Mouse (Mus musculus): ENCODE results near the gene Dnaja3.

The Dnaja3 gene

GRCm38 (mm10) chr16:4606431-4607084 is 33.2 kb upstream of the Dnaja3 start:
- no peak for DNase-seq (ENCODE audit: low read depth, low spot score)

- peak; percentile 83 for DNase-seq (ENCODE audit: low read depth, low spot score)
Measured at GRCm38 (mm10) chr16:4607818-4608531, 31.8 kb upstream of the Dnaja3 start.

- DNase-seq (ENCODE audit: low read depth, low spot score), result no peak
Measured at GRCm38 (mm10) chr16:4608532-4609059, 31.2 kb upstream of the Dnaja3 start.

GRCm38 (mm10) chr16:4611193-4611592 is 28.6 kb upstream of the Dnaja3 start:
- no peak for DNase-seq (ENCODE audit: low read depth, low spot score)

- DNase-seq (ENCODE audit: low read depth, low spot score), result peak; percentile 57
Measured at GRCm38 (mm10) chr16:4611676-4612075, 28.1 kb upstream of the Dnaja3 start.

- DNase-seq (ENCODE audit: low read depth, low spot score), result no peak
Measured at GRCm38 (mm10) chr16:4613736-4614135, 26.1 kb upstream of the Dnaja3 start.

GRCm38 (mm10) chr16:4614639-4615038 is 25.1 kb upstream of the Dnaja3 start:
- DNase-seq (ENCODE audit: low read depth, low spot score), result no peak

GRCm38 (mm10) chr16:4615297-4615696 is 24.5 kb upstream of the Dnaja3 start:
- no peak for DNase-seq (ENCODE audit: low read depth, low spot score)

GRCm38 (mm10) chr16:4616829-4617228 is 23.0 kb upstream of the Dnaja3 start:
- DNase-seq (ENCODE audit: low read depth, low spot score), result no peak

- no peak for DNase-seq (ENCODE audit: low read depth, low spot score)
Measured at GRCm38 (mm10) chr16:4624074-4624473, 15.7 kb upstream of the Dnaja3 start.

GRCm38 (mm10) chr16:4624481-4625110 is 15.2 kb upstream of the Dnaja3 start, which contains the start of gene Pam16:
Pam16 (minus strand) TSS chr16:4624988.
- peak; percentile 93 for DNase-seq (ENCODE audit: low read depth, low spot score)

- no peak for DNase-seq (ENCODE audit: low read depth, low spot score)
Measured at GRCm38 (mm10) chr16:4627105-4627504, 12.7 kb upstream of the Dnaja3 start.

GRCm38 (mm10) chr16:4628898-4629419 is 10.8 kb upstream of the Dnaja3 start:
- peak; percentile 44 for DNase-seq (ENCODE audit: low read depth, low spot score)

GRCm38 (mm10) chr16:4629950-4630349 is 9.8 kb upstream of the Dnaja3 start:
- DNase-seq (ENCODE audit: low read depth, low spot score), result peak; percentile 74

- peak; percentile 66 for DNase-seq (ENCODE audit: low read depth, low spot score)
Measured at GRCm38 (mm10) chr16:4632050-4632449, 7.7 kb upstream of the Dnaja3 start.

- DNase-seq (ENCODE audit: low read depth, low spot score), result no peak
Measured at GRCm38 (mm10) chr16:4633661-4634060, 6.1 kb upstream of the Dnaja3 start.

- no peak for DNase-seq (ENCODE audit: low read depth, low spot score)
Measured at GRCm38 (mm10) chr16:4634681-4635080, 5.1 kb upstream of the Dnaja3 start.

- no peak for DNase-seq (ENCODE audit: low read depth, low spot score)
Measured at GRCm38 (mm10) chr16:4635760-4636159, 4.0 kb upstream of the Dnaja3 start.

- no peak for DNase-seq (ENCODE audit: low read depth, low spot score)
Measured at GRCm38 (mm10) chr16:4638891-4639390, 848 bp upstream of the Dnaja3 start.

GRCm38 (mm10) chr16:4640267-4641005 is 647 bp downstream of the Dnaja3 start:
- no peak for DNase-seq (ENCODE audit: low read depth, low spot score)

- DNase-seq (ENCODE audit: low read depth, low spot score), result no peak
Measured at GRCm38 (mm10) chr16:4641119-4641838, 1.5 kb downstream of the Dnaja3 start.
